In the genomic region with DNA sequence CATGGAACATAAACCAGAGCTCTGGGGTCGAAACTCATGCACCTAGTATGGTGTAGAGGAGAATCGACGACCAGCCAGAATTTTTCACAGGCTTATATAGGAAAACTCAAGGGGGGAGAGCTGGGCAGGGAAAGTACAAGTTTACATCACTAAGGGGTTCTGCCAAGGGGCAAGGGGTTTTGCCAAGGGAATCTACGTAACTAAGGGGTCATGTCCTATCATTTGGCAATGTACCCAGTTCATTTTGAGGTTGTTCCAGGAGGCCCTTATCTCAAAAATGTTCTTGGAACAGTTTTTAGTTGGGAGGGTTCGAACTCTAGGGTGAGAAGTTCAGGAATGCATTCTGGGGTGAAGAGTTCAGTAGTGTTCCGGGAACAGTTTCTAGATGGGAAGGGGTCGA, we compare ENCODE assay signal across 23 mouse cellular contexts. TPM values are rescaled to one million over a fixed set of nuclear protein-coding genes. Genes with fewer than 3 reads are reported as not detected.
DNase-seq lines count a peak whose midpoint lies in the region; ATAC-seq and TF ChIP-seq lines count a peak whose summit lies in the region.
"Not testable (repeated sequence)": the region's sequence is repeated elsewhere in the genome, so short reads cannot be mapped to it uniquely, and the experiment has no call there.
"Had no signal": no experiment of that assay in that cellular context is flagged by ENCODE, and none has a peak within 500 bp of the region (broad histone marks: within the 10 kb centered on the region; RNA-seq: fewer than 3 reads in every experiment).

No protein-coding gene starts in this region.

- H3K9me3 ChIP-seq in heart, postnatal 0 days (replicated peaks; ENCODE audit: control insufficient read depth, low read length); lung, postnatal 0 days (ENCODE audit: low read length): not testable (repeated sequence)

- not testable (repeated sequence) for H3K9ac ChIP-seq in heart, postnatal 0 days (replicated peaks; ENCODE audit: low read depth, low read length); liver, adult 2 months (ENCODE audit: low read depth, low read length); lung, postnatal 0 days (replicated peaks; ENCODE audit: low read depth)

- 23% methylated on average over 7 of the region's 7 CpGs for WGBS in heart, postnatal 0 days
- WGBS in liver, adult 2 months, result 8% methylated on average over 7 of the region's 7 CpGs
- 24% methylated on average over 7 of the region's 7 CpGs for WGBS in lung, postnatal 0 days

- H3K4me1 ChIP-seq in heart, postnatal 0 days (ENCODE audit: control insufficient read depth, insufficient read depth); liver, adult 2 months (ENCODE audit: control insufficient read depth, insufficient read depth, low read length); lung, postnatal 0 days (ENCODE audit: insufficient read depth, low read depth, low read length): not testable (repeated sequence)

- ATAC-seq in heart, postnatal 0 days (ENCODE audit: insufficient read depth, low read depth); lung, postnatal 0 days: not testable (repeated sequence)

- TF ChIP-seq POLR2A in liver, adult 2 months (IDR thresholded peaks at IDR 0.05; ENCODE audit: extremely low read depth, insufficient read depth, low read length), result not testable (repeated sequence)

- not testable (repeated sequence) for H3K27me3 ChIP-seq in heart, postnatal 0 days (ENCODE audit: control insufficient read depth, insufficient read depth, low read length); liver, adult 2 months (ENCODE audit: control insufficient read depth, insufficient read depth, low read length); lung, postnatal 0 days (replicated peaks; ENCODE audit: insufficient read depth, low read length)

- H3K79me2 ChIP-seq in liver, adult 2 months (ENCODE audit: control insufficient read depth, insufficient read depth, low read length), result not testable (repeated sequence)

- DNase-seq in heart, adult 11 months, result peak; percentile 87
- not testable (repeated sequence) for DNase-seq in heart, postnatal 0 days (ENCODE audit: low spot score)
- peak; percentile 11 for DNase-seq in kidney, adult 18-20 months
- DNase-seq in kidney, adult 9 months, result peak; percentile 21
- peak; percentile 71 for DNase-seq in liver, adult 2 months (ENCODE audit: extremely low read depth, low read depth, low spot score)
- DNase-seq in lung, postnatal 0 days (ENCODE audit: low spot score), result peak; percentile 34

- not testable (repeated sequence) for H3K27ac ChIP-seq in heart, postnatal 0 days (ENCODE audit: low read depth); lung, postnatal 0 days (ENCODE audit: low read length)
- peak overlapping the region; percentile 72; the same call in 1 of the 2 replicates for H3K27ac ChIP-seq in liver, adult 2 months (replicated peaks; ENCODE audit: insufficient read depth, low read depth, low read length)

- H3K4me2 ChIP-seq in heart, postnatal 0 days (ENCODE audit: low read depth, low read length); lung, postnatal 0 days (replicated peaks; ENCODE audit: low read depth, low read length): not testable (repeated sequence)

- TF ChIP-seq EP300 in heart, postnatal 0 days (IDR thresholded peaks at IDR 0.05; ENCODE audit: low read depth), result peak; percentile 83
- TF ChIP-seq EP300 in lung, postnatal 0 days (IDR thresholded peaks at IDR 0.05), result peak; percentile 80

- H3K36me3 ChIP-seq in heart, postnatal 0 days (replicated peaks; ENCODE audit: control insufficient read depth, insufficient read depth, low read length); liver, adult 2 months (ENCODE audit: control insufficient read depth, insufficient read depth, low read length); lung, postnatal 0 days (ENCODE audit: insufficient read depth, low read length): not testable (repeated sequence)

- not testable (repeated sequence) for TF ChIP-seq CTCF in heart, postnatal 0 days (IDR thresholded peaks at IDR 0.05; ENCODE audit: low read depth); liver, adult 2 months (IDR thresholded peaks at IDR 0.05; ENCODE audit: low read depth, low read length); lung, postnatal 0 days (IDR thresholded peaks at IDR 0.05)

- H3K4me3 ChIP-seq in heart, postnatal 0 days (ENCODE audit: low read depth, low read length); liver, adult 2 months (ENCODE audit: insufficient read depth, low read depth, low read length); lung, postnatal 0 days (ENCODE audit: low read depth, low read length): not testable (repeated sequence)

RNA-seq across cellular contexts. Expression of a gene that starts 21.2 kb away (rescaled TPM):
- total RNA-seq in heart, postnatal 0 days (2014; rRNA removed; ENCODE audit: low replicate concordance), result 3.7 and 4.7 TPM in 2 replicates
- polyA plus RNA-seq in heart, postnatal 0 days (2015; fragmentation: Nextera tagmentation; extraction: Ambion mirVana), result 3.0 and 3.3 TPM in 2 replicates
- total RNA-seq in liver, adult 2 months (2014; rRNA removed), result 0.46 and 1.0 TPM in 2 replicates
- 0.69 and 1.7 TPM in 2 replicates for polyA plus RNA-seq in liver, adult 2 months (2012; rRNA removed)
- polyA plus RNA-seq in lung, postnatal 0 days (2015; fragmentation: Nextera tagmentation; extraction: Ambion mirVana), result 5.8 and 7.6 TPM in 2 replicates

RNA-seq across cellular contexts. Expression of a gene that starts 43.7 kb away (rescaled TPM):
- total RNA-seq in heart, postnatal 0 days (2014; rRNA removed; ENCODE audit: low replicate concordance), result not detected in 2 replicates
- not detected in 2 replicates for polyA plus RNA-seq in heart, postnatal 0 days (2015; fragmentation: Nextera tagmentation; extraction: Ambion mirVana)
- total RNA-seq in liver, adult 2 months (2014; rRNA removed), result not detected in 2 replicates
- polyA plus RNA-seq in liver, adult 2 months (2012; rRNA removed), result not detected in 2 replicates
- polyA plus RNA-seq in lung, postnatal 0 days (2015; fragmentation: Nextera tagmentation; extraction: Ambion mirVana), result not detected in 2 replicates
- total RNA-seq: adrenal gland, adult 18-20 months; adrenal gland, adult 8-10 months; adrenal gland, postnatal 14 days; adrenal gland, postnatal 36 days; CH12.LX had no signal
- polyA plus RNA-seq: activated CD4-positive, CD25-positive, alpha-beta regulatory T cell, adult 4 months; CD4-positive, CD25-positive, alpha-beta regulatory T cell, adult 4 months; cerebellum, adult 2 months; cortical plate, adult 2 months; embryonic facial prominence, embryonic 10.5 days; embryonic facial prominence, embryonic 12.5 days; embryonic facial prominence, embryonic 14.5 days; forebrain, embryonic 11.5 days; forebrain, embryonic 13.5 days; forebrain, embryonic 15.5 days; G1E; Patski had no signal

RNA-seq across cellular contexts. Expression of a gene that starts 51.9 kb away (rescaled TPM):
- total RNA-seq in heart, postnatal 0 days (2014; rRNA removed; ENCODE audit: low replicate concordance), result 1.9 TPM in 1 of 2 replicates, not detected in the other
- 0.04 and 0.08 TPM in 2 replicates for polyA plus RNA-seq in heart, postnatal 0 days (2015; fragmentation: Nextera tagmentation; extraction: Ambion mirVana)
- 0.13 TPM in 1 of 2 replicates, not detected in the other for total RNA-seq in liver, adult 2 months (2014; rRNA removed)
- not detected in 2 replicates for polyA plus RNA-seq in liver, adult 2 months (2012; rRNA removed)
- 1.1 and 1.3 TPM in 2 replicates for polyA plus RNA-seq in lung, postnatal 0 days (2015; fragmentation: Nextera tagmentation; extraction: Ambion mirVana)

RNA-seq across cellular contexts. Expression of a gene that starts 56.2 kb away (rescaled TPM):
- total RNA-seq in heart, postnatal 0 days (2014; rRNA removed; ENCODE audit: low replicate concordance), result 57.2 and 79.1 TPM in 2 replicates
- 146 and 155 TPM in 2 replicates for polyA plus RNA-seq in heart, postnatal 0 days (2015; fragmentation: Nextera tagmentation; extraction: Ambion mirVana)
- total RNA-seq in liver, adult 2 months (2014; rRNA removed), result 82.3 and 110 TPM in 2 replicates
- 30.4 and 31.1 TPM in 2 replicates for polyA plus RNA-seq in liver, adult 2 months (2012; rRNA removed)
- 318 and 342 TPM in 2 replicates for polyA plus RNA-seq in lung, postnatal 0 days (2015; fragmentation: Nextera tagmentation; extraction: Ambion mirVana)
